8 mouse cellular contexts compared by ENCODE assay signal in genomic region chr3:104993800-104994199, GRCm38 (mm10). TPM values are rescaled to one million over a fixed set of nuclear protein-coding genes. Genes with fewer than 3 reads are reported as not detected.
DNase-seq lines count a peak whose midpoint lies in the region; ATAC-seq and TF ChIP-seq lines count a peak whose summit lies in the region.

No protein-coding gene starts in this region.

- POLR2A ChIA-PET in Patski (lab: Charles Lee): interaction anchor here (0.7 to 3.2 kb wide), 9 partner anchors 12 to 275 kb away, joined by 3 to 19 read pairs (median 4); no protein-coding TSS in a partner anchor

- H3K4me2 ChIP-seq in forebrain, embryonic 13.5 days: no peak overlapping the region
- no peak overlapping the region for H3K4me2 ChIP-seq in intestine, embryonic 16.5 days (ENCODE audit: low read depth, low read length)

- 29% methylated on average over 4 of the region's 4 CpGs for WGBS in heart, adult 2 months
- 50% methylated on average over 4 of the region's 4 CpGs for WGBS in forebrain, embryonic 13.5 days
- WGBS in intestine, embryonic 16.5 days: 32% methylated on average over 4 of the region's 4 CpGs
- 36% methylated on average over 3 of the region's 4 CpGs for WGBS in macrophage (ENCODE audit: missing documents)

- no peak for TF ChIP-seq POLR2A in heart, adult 2 months (IDR thresholded peaks at IDR 0.05; ENCODE audit: insufficient read depth, low read depth, low read length)

- no peak overlapping the region for H3K4me3 ChIP-seq in heart, adult 2 months
- no peak overlapping the region for H3K4me3 ChIP-seq in forebrain, embryonic 13.5 days
- H3K4me3 ChIP-seq in intestine, embryonic 16.5 days (ENCODE audit: low read length): no peak overlapping the region
- H3K4me3 ChIP-seq in macrophage (ENCODE audit: inconsistent target): no peak overlapping the region

- ATAC-seq in Patski: peak; percentile 80
- ATAC-seq in forebrain, embryonic 13.5 days: peak; percentile 76
- peak; percentile 71 for ATAC-seq in intestine, embryonic 16.5 days

- intact Hi-C loops in heart, adult 2 months (cut with DNase I): loop anchor here (5.0 kb wide), 1 partner anchor 281 kb away; no protein-coding TSS in a partner anchor
- intact Hi-C loops in heart, postnatal 25 days (cut with DNase I): loop anchor here (10.0 kb wide), 1 partner anchor 171 kb away; no protein-coding TSS in a partner anchor

- DNase-seq in heart, adult 2 months: peak in 1 of 2 experiments; percentile 33
- DNase-seq in heart, postnatal 25 days (ENCODE audit: low spot score): no peak
- DNase-seq in Patski (ENCODE audit: low read depth, low spot score): peak; percentile 87
- DNase-seq in urinary bladder, postnatal 4 days (ENCODE audit: low spot score in 2 of 2): no peak
- DNase-seq in T-cell, adult 2 months (ENCODE audit: low spot score): no peak

- no peak for TF ChIP-seq EP300 in heart, adult 2 months (IDR thresholded peaks at IDR 0.05; ENCODE audit: insufficient read depth, low read depth, low read length)

- peak overlapping the region; percentile 63 for H3K27ac ChIP-seq in heart, adult 2 months
- 0 out of 2 replicates have a peak overlapping the region, but pooled peaks have one; percentile 11 for H3K27ac ChIP-seq in forebrain, embryonic 13.5 days
- peak overlapping the region; percentile 53; the same call in 1 of the 2 replicates for H3K27ac ChIP-seq in intestine, embryonic 16.5 days (ENCODE audit: low read length)
- peak overlapping the region; percentile 87 for H3K27ac ChIP-seq in macrophage

- no peaks in the 10 kb centered on the region for H3K36me3 ChIP-seq in heart, adult 2 months (ENCODE audit: control insufficient read depth, insufficient read depth, low read length)
- H3K36me3 ChIP-seq in forebrain, embryonic 13.5 days (ENCODE audit: poor library complexity, severe bottlenecking): no peaks in the 10 kb centered on the region
- no peaks in the 10 kb centered on the region for H3K36me3 ChIP-seq in intestine, embryonic 16.5 days (ENCODE audit: control insufficient read depth, insufficient read depth, low read length)
- no peaks in the 10 kb centered on the region for H3K36me3 ChIP-seq in macrophage (ENCODE audit: inconsistent target)

- H3K9ac ChIP-seq in heart, adult 2 months (ENCODE audit: low read depth, low read length): no peak overlapping the region; the same call in 1 of the 2 replicates
- H3K9ac ChIP-seq in forebrain, embryonic 13.5 days: no peak overlapping the region
- H3K9ac ChIP-seq in intestine, embryonic 16.5 days (ENCODE audit: low read depth, low read length): peak overlapping the region; percentile 30; the same call in 1 of the 2 replicates

- H3K9me3 ChIP-seq in forebrain, embryonic 13.5 days (replicated peaks): no peaks in the 10 kb centered on the region
- H3K9me3 ChIP-seq in intestine, embryonic 16.5 days (ENCODE audit: control insufficient read depth, low read length): no peaks in the 10 kb centered on the region

- CTCF ChIA-PET in Patski (lab: Charles Lee): interaction anchor here (0.9 to 8.8 kb wide), 13 partner anchors 9 to 279 kb away, joined by 3 to 192 read pairs (median 6); partner anchors contain the start of gene Rhoc

- peaks cover 12% of the 10 kb centered on the region for H3K4me1 ChIP-seq in heart, adult 2 months (ENCODE audit: control insufficient read depth, insufficient read depth, low read length)
- H3K4me1 ChIP-seq in forebrain, embryonic 13.5 days: peaks cover 36% of the 10 kb centered on the region
- H3K4me1 ChIP-seq in intestine, embryonic 16.5 days (ENCODE audit: control insufficient read depth, insufficient read depth, low read length): peaks cover 10% of the 10 kb centered on the region

- in situ Hi-C loops in Patski (cut with MboI; ENCODE audit: low pct_unique_long_range_greater_than_20kb): loop anchor here (5.0 to 10.0 kb wide), 2 partner anchors 206 to 479 kb away; partner anchors contain the start of genes Lrig2 and Rhoc

- H3K79me2 ChIP-seq in heart, adult 2 months (replicated peaks; ENCODE audit: control insufficient read depth, insufficient read depth, low read length): no peaks in the 10 kb centered on the region
- no peaks in the 10 kb centered on the region for H3K79me2 ChIP-seq in macrophage (ENCODE audit: inconsistent target)

- no peaks in the 10 kb centered on the region for H3K27me3 ChIP-seq in heart, adult 2 months (ENCODE audit: control insufficient read depth, insufficient read depth, low read length)
- no peaks in the 10 kb centered on the region for H3K27me3 ChIP-seq in Patski
- no peaks in the 10 kb centered on the region for H3K27me3 ChIP-seq in forebrain, embryonic 13.5 days
- H3K27me3 ChIP-seq in intestine, embryonic 16.5 days (replicated peaks; ENCODE audit: control insufficient read depth, insufficient read depth, low read length): no peaks in the 10 kb centered on the region

- no peak for TF ChIP-seq CTCF in heart, adult 2 months (IDR thresholded peaks at IDR 0.05)
- no peak for TF ChIP-seq CTCF in Patski (IDR thresholded peaks at IDR 0.05)

RNA-seq across cellular contexts. Expression of gene Wnt2b, which starts 32.1 kb away (rescaled TPM):
- under 1 TPM; 0.76 to 0.77 TPM for total RNA-seq in heart, adult 2 months (2021)
- polyA plus RNA-seq in heart, adult 2 months (2012; rRNA removed): 0.51 and 0.94 TPM in 2 replicates
- 1 to 10 TPM; 1.0 to 1.9 TPM for total RNA-seq in heart, postnatal 25 days (2021)
- polyA plus RNA-seq in Patski (2021) (1.7 TPM), macrophage (2018) (not detected in 3 replicates)
- polyA plus RNA-seq in forebrain, embryonic 13.5 days (2015; fragmentation: Nextera tagmentation; extraction: Ambion mirVana): 0.66 and 0.98 TPM in 2 replicates
- polyA plus RNA-seq in intestine, embryonic 16.5 days (2015; fragmentation: Nextera tagmentation; extraction: Ambion mirVana): 1.3 and 1.5 TPM in 2 replicates
- total RNA-seq in macrophage (2018; cell fraction: chromatin; rRNA removed): under 1 TPM in 4 of 26 experiments, not detected in 22; 0.21 to 0.72 (median 0.42) TPM
- under 1 TPM in 2 of 26 experiments, not detected in 24; 0.04 to 0.05 TPM for total RNA-seq in macrophage (2018; cell fraction: cytosol; rRNA removed)
- total RNA-seq in macrophage (2018; cell fraction: nucleus; rRNA removed): under 1 TPM in 3 of 26 experiments, not detected in 23; 0.28 to 0.48 (median 0.46) TPM

RNA-seq across cellular contexts. Expression of gene Cttnbp2nl, which starts 59.1 kb away (rescaled TPM):
- total RNA-seq in heart, adult 2 months (2021): 10 to 100 TPM; 15.3 to 20.9 TPM
- polyA plus RNA-seq in heart, adult 2 months (2012; rRNA removed): 3.9 and 4.1 TPM in 2 replicates
- total RNA-seq in heart, postnatal 25 days (2021): 10 to 100 TPM; 18.9 to 20.1 TPM
- 46.4 TPM for polyA plus RNA-seq in Patski (2021)
- 53.2 and 54.9 TPM in 2 replicates for polyA plus RNA-seq in forebrain, embryonic 13.5 days (2015; fragmentation: Nextera tagmentation; extraction: Ambion mirVana)
- 17.7 and 19.0 TPM in 2 replicates for polyA plus RNA-seq in intestine, embryonic 16.5 days (2015; fragmentation: Nextera tagmentation; extraction: Ambion mirVana)
- 10 to 100 TPM; 19.6 to 88.4 (median 53.1) TPM for total RNA-seq in macrophage (2018; cell fraction: chromatin; rRNA removed)
- 10 to 100 TPM; 38.4 to 91.1 (median 57.9) TPM for total RNA-seq in macrophage (2018; cell fraction: cytosol; rRNA removed)
- 100 to 1,000 TPM in 1 of 26 experiments, 10 to 100 TPM in 25; 33.0 to 102 (median 46.7) TPM for total RNA-seq in macrophage (2018; cell fraction: nucleus; rRNA removed)
- polyA plus RNA-seq in macrophage (2018): 54.1 to 88.6 TPM (median 71.3 TPM) in 3 replicates

Comparison
In these comparisons a context has a peak if more than half of its experiments do, and no peak if none do; other contexts are left out.
1. H3K27ac ChIP-seq: peak in every context shown above with its lines; median percentile 87 in macrophage; 63 in heart, adult 2 months; 53 in intestine, embryonic 16.5 days; 11 in forebrain, embryonic 13.5 days.